Mouse (Mus musculus) splenic B cell, adult 2 months (primary cell): ENCODE results near the gene Myom1.

Experiments used
- DNase-seq: peaks from one replicate; pipeline ENCODE4 v3.0.0-alpha.2; 2011; ENCODE audit warnings: low read depth, low spot score
- H3K27me3 ChIP-seq: 2 replicates; pipeline ENCODE4 v1.6.1; 2012; ENCODE audit warnings: mild to moderate bottlenecking, low read length, moderate library complexity, mixed read lengths; ENCODE audit not compliant: control insufficient read depth, poor library complexity, insufficient read depth, severe bottlenecking
- H3K36me3 ChIP-seq: 2 replicates; pipeline ENCODE4 v1.6.1; 2012; ENCODE audit warnings: mild to moderate bottlenecking, low read length, moderate library complexity, mixed read lengths; ENCODE audit not compliant: control insufficient read depth, poor library complexity, insufficient read depth, severe bottlenecking

Gene Myom1

DNA sequence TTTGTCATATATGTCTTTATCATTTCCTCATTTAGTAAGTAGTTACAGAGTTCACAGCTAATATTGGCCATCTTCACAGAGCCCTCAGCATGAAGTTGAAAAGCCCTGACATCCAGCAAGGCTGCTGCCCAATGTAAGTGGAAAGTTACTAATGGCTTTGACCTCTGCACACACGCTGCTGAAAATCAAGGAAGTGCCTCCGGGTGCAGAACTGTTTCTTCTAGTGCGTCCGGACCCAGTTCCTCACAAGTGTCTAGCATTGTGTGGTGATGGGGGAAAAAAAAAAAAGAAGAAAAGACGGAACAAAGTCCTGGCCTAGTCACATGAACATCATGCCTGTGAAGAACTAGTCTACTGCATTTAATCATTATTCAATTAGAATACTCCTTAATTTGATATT, 132.7 kb downstream of the Myom1 start:
- Histone ChIP-seq H3K27me3 (no peaks in the 10 kb centered on the region), H3K36me3 (no peaks in the 10 kb centered on the region)
- peak; percentile 29 for DNase-seq

DNA sequence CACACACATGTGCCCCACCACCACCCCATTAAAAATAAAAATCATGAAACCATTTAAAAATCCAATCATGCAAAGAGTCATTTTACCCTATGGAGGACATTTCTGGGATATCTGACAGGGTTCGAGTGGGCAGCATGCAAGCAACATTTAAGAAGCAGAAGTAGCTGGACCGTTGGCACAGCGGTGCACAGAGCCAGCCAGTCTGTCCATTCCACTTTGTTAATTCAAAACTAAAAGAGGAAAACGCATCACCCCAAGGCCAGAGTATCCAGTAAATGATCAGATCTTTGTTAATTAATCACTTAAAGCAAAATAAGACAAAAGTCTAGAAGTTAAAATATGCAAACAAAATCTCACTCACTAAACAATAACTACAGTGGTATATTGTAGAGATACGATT, 133.4 kb downstream of the Myom1 start:
- Histone ChIP-seq H3K27me3 (no peaks in the 10 kb centered on the region), H3K36me3 (no peaks in the 10 kb centered on the region)
- no peak for DNase-seq

DNA sequence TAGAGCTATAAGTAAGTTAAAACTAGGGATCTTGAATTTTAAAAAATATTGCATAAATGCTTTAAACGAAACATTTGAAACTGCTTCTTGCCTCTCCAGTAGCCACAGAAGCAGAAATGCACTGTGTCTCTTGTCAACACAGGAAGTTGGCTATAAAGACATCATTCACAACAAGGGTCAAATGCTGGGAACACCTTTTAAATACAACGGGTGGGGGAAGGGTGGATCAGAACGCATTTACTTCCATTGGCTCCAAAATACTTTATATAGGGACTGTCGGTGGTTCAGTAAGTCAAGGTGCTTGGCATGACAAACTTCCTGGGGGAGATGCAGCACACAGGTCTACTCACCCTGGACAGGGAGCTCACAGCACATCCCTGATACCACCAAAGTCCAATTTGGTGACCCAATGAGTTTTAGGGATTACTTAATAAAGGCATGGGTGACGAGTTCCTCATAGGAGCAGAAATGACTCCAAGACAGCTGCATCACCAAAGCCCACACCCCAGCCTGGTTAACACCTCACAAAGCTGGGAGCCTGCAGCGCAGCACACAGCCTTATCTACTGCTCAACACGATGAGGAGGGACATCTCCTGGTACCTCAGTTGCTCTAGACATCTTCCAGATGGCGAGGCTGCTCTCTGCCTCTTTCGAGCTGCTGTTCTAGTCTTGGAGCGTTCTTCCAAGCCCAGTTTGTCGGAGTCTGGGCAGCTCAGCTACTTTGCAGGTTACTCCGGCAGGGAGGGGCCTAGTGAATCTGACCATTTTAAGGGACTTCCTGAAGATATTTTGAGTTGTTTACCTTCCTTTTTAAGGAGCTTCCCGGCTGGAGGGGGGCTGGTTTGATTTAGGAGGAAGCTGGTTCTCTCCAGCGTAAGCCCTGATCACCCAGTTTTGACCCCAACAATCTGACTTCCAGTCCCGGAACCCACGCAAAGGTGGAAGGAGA, 134.2 kb downstream of the Myom1 start:
- DNase-seq, result no peak
- Histone ChIP-seq H3K27me3 (no peaks in the 10 kb centered on the region), H3K36me3 (no peaks in the 10 kb centered on the region)

DNA sequence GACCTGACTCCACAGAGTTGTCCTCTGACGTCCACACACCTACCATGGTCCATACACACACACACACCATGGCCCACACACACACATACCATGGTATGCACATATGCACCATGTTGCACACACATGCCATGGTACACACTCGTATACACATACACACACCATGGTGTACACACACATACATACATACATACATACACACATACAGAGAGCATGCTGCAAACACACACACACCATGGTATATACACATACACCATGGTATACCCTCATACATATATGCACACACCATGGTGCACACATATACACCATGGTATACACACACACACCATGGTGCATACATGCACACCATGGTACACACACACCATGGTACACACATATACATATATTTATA, 134.9 kb downstream of the Myom1 start:
- no peaks in the 10 kb centered on the region for H3K36me3 ChIP-seq
- no peak for DNase-seq
- no peaks in the 10 kb centered on the region for H3K27me3 ChIP-seq

DNA sequence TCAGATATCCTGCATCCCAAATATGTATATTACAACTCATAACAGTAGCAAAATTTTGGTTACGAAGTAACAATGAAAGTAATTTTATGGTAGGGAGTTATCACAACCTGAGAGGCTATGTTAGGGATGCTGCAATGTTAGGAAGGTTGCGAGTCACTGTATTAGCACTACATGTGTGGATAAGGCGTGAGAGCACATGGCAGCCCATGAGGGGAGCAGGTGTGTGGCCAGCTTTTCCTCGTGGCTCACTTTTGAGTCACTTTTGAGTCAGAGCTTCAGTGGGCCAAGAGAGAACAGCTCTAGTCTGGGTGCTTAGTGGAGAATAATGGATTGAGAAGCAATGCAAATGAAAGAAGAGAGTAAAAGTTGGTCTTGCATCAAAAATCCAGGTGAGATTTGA, 139.6 kb downstream of the Myom1 start:
- Histone ChIP-seq H3K36me3 (no peaks in the 10 kb centered on the region), H3K27me3 (no peaks in the 10 kb centered on the region)
- no peak for DNase-seq

DNA sequence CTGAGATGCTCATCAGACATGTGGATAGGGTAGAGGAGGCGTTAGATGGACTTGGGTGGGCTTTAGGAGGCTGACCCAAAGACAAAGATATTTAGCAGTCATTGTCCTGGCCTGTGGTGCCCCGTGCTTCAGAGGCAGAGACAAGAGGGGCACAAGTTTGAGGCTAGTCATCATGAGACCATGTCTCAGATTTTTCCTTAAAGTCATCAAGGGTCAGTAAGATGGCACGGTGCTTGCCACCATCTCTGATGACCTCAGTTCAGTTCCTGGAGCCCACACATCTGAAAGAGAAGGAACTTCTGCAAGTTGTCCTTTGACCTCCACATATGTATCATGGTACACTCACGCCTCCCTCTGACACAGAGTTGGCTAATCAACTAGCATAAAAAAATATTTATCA, 140.7 kb downstream of the Myom1 start:
- Histone ChIP-seq H3K36me3 (no peaks in the 10 kb centered on the region), H3K27me3 (no peaks in the 10 kb centered on the region)
- no peak for DNase-seq

DNA sequence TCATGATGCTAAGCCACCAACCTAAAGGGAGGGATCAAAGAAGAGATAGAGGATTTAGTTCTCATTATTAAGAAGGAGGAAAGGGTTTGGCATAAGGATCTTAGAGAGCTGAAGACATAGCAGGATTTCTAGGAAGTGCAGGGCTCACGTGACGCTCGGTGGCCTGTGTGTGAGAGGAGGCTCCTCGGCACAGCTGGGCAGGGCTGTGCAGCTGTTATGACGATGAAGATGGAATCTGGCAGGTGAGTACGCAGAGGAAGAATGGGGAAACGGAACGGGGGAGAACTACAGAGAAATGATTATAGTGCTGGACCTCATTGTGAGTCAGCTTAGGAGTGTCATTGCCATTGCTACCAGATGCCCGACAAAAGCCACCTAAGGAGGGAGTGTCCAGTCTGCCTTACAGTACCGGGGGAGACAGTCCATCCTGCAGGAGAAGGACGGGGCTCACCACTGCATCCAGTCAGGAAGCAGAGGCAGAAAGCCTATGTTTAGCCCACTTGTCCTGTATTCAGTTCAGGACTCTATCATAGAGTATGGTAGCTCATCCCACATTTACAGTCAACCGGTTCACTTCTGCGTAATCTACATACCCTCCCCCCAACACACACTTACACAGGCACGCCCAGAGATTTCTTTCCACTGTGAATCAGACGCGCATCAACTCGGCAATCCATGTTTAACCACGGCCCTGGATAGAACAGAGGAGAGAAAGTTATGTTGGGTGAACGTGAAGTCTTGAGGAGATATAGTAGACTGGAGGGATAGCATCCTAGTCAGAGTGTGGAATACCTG, 142.1 kb downstream of the Myom1 start:
- Histone ChIP-seq H3K27me3 (no peaks in the 10 kb centered on the region), H3K36me3 (no peaks in the 10 kb centered on the region)
- DNase-seq, result no peak

DNA sequence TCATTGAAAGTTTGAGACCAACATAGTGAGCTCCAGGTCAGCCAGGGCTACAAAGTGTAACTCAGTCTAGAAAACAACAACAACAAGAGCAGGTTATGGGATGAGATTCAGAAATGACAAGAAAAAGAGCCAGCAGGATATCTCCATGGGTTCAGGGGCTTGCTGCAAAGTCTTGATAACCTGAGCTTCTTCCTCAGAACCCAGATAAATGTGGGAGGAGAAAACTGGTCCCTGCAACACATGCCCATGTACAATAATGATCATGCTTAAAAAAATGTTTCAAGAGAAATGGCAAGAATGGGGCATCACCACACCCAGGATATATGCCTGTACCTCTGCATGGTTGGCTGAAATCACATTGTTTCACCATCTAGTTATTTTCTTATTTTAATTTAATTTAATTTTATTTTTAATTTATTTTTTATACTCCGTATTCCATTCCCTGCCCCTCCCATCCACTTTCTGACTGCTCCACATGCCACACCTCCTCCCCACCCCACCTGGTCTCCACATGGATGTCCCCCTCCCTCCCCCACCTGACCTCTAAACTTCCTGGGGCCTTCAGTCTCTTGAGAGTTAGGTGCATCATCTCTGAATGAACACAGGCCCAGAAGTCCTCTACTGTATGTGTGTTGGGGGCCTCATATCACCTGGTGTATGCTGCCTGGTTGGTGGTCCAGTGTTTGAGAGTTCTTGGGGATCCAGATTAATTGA, 143.0 kb downstream of the Myom1 start:
- Histone ChIP-seq H3K27me3 (no peaks in the 10 kb centered on the region), H3K36me3 (no peaks in the 10 kb centered on the region)
- DNase-seq, result no peak

DNA sequence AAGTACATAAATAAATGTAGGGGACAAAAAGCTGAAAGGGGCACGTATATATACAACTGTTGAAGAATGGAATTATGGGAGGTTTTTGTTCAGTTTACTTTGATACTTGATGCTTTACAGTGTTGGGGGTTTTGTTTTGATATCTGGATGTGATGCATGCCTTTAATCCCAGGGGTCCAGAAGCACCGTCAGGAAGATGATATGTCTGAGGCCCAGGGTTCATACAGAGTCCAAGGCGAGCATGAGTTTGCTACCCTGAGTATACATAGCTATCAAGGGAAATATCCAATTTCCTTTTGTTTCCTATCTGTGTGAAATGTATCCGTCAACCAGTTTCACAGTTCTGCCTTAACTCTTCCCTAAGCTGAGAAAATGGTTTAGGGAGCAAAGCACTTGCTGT, 150.9 kb downstream of the Myom1 start:
- H3K36me3 ChIP-seq, result no peaks in the 10 kb centered on the region
- DNase-seq, result no peak
- no peaks in the 10 kb centered on the region for H3K27me3 ChIP-seq

DNA sequence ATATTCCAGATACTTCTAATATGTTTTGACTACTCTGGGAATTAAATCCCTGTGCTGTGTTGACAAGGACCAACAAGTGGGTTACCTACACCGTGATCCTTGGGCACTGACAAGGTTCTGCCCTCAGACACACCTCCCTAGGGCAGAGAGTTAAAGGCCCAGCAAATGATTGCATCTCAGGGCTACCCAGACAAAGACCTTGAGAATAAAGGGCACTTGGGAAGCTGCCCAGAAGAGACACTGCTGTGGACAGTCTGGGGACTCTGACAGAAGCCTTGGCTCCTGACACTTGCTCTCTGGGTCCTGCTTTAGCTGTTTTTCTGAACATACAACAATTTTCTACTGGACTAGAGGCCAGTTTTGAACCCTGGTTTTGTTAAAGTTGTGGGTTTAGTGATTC, 152.8 kb downstream of the Myom1 start:
- H3K36me3 ChIP-seq, result no peaks in the 10 kb centered on the region
- no peak for DNase-seq
- H3K27me3 ChIP-seq, result no peaks in the 10 kb centered on the region

DNA sequence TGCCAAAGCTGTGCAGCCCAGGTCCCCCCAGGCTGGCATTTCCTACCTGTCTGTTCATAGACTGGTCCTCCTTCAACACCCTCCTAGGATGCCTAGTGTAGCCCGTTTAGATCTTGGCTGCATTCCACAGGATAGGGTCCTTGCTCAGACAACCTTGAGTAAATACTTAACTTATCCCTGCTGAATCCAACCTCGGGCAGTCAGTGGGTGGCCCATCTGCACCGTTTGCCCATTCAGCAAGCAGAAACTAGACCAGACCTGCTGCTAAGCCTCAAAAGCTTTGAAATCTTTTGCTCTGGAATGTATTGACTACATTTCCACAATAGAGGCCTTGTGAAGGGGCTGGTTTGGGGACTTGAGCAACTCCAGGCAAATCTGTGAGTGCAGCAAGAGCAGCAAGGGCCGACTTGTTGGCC, 156.7 kb downstream of the Myom1 start:
- no peak for DNase-seq
- Histone ChIP-seq H3K27me3 (no peaks in the 10 kb centered on the region), H3K36me3 (no peaks in the 10 kb centered on the region)

DNA sequence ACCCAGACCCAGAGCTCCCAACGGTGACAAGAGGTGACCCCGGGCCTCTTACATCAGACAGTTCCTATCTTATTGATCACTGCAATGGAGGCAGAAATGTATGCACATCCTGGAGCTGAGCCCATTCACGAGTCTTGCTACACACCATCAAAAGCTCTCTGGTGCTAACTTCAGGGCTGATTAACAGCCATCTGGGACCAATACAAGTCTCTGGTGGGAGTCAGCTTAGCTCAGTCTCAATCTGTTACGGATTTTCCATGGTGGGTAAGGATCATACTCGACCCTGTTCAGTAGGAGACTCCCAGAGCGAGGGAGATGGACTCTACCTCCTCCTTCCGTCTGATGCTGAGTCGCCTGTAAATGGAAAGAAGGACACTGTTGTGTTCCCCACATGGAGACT, 157.3 kb downstream of the Myom1 start:
- H3K27me3 ChIP-seq, result no peaks in the 10 kb centered on the region
- H3K36me3 ChIP-seq, result no peaks in the 10 kb centered on the region
- no peak for DNase-seq

DNA sequence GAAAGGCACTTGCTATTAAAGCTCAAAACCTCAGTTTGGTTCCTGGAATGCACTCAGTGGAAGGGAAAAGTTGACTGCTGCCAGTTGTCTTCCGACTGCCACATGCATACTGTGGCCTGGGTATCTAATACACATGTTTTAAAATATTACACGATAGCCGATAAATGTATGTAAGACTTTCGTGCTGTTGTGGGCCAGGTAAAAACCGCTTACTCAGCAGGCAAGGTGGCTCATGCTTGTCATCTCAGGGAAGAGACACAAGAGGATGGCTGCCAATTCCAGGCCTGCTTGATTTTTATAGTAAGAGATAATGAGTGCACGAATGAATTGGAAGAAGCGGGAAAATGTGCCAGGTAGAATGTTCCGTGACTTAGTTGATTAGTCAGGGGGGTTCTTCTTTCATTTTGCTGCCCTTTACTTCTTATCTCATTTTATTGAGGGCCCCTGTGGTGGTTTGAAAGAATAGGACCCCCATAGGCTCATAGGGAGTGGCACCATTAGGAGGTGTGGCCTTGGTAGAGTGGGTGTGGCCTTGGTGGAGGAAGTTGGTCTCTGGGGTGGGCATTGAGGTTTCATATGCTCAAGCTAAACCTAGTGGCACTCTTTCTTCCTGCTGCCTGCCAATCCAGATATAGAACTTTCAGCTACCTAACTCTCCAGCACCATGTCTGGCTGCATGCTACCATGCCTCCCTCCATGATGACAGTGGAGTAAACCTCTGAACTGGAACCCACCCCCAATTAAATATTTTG, 158.0 kb downstream of the Myom1 start:
- H3K27me3 ChIP-seq, result no peaks in the 10 kb centered on the region
- H3K36me3 ChIP-seq, result no peaks in the 10 kb centered on the region
- no peak for DNase-seq

DNA sequence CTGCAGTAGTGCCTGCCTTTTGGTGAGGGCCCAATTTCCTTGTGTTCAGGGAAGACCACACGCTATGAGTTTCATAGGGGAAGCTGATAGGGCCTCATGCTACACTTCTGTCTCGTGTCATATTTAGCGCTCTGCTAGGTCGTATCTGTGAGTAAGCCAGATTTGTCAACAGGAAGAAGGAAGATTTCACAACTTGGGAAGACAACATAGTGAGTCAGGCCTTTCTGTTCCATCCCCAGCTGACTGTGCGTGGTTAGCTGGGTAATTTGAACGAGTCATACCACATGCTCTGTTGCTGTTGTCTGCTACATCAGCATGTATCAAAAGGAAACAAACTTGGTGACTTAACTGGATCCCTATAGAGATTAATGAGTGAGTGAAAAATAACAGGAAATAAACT, 162.6 kb downstream of the Myom1 start:
- peak; percentile 51 for DNase-seq
- H3K27me3 ChIP-seq, result no peaks in the 10 kb centered on the region

More for the DNA sequence above, 162.6 kb downstream of the Myom1 start:
- H3K36me3 ChIP-seq, result no peaks in the 10 kb centered on the region
